Mouse (Mus musculus) hindbrain, embryonic 15.5 days (tissue): Measurements from ENCODE around the gene a. TPM values are rescaled to one million over a fixed set of nuclear protein-coding genes. Genes with fewer than 3 reads are reported as not detected.
"Not testable (repeated sequence)": the region's sequence is repeated elsewhere in the genome, so short reads cannot be mapped to it uniquely, and the experiment has no call there.

ENCODE experiments used
- ATAC-seq: fragments of 200-750 bp; cut with Nextera tagmentation; 2 replicates; pipeline ENCODE4 v1.8.0; 2017; ENCODE audit warnings: low read depth, moderate number of reproducible peaks, moderate TSS enrichment; ENCODE audit not compliant: low FRiP score
- H3K27ac ChIP-seq: fragments of 300-500 bp; sonication (generic); replicated peaks from 2 replicates; pipeline ENCODE4 v1.5.1; 2015; ENCODE audit warnings: mild to moderate bottlenecking, inconsistent platforms
- H3K27me3 ChIP-seq: fragments of 300-500 bp; sonication (generic); 2 replicates; pipeline ENCODE4 v1.6.1; 2015; ENCODE audit warnings: control low read depth, inconsistent platforms
- H3K36me3 ChIP-seq: fragments of 300-500 bp; sonication (generic); 2 replicates; pipeline ENCODE4 v1.6.1; 2015; ENCODE audit warnings: control low read depth, inconsistent platforms
- H3K4me1 ChIP-seq: fragments of 300-500 bp; sonication (generic); replicated peaks from 2 replicates; pipeline ENCODE4 v1.6.1; 2015; ENCODE audit warnings: control low read depth, inconsistent platforms
- H3K4me2 ChIP-seq: fragments of 300-500 bp; sonication (generic); 2 replicates; pipeline ENCODE4 v1.6.1; 2015; ENCODE audit warnings: moderate library complexity, mild to moderate bottlenecking, inconsistent platforms
- H3K4me3 ChIP-seq: fragments of 300-500 bp; sonication (generic); 2 replicates; pipeline ENCODE4 v1.5.1; 2015; ENCODE audit warnings: mild to moderate bottlenecking, inconsistent platforms
- H3K9ac ChIP-seq: fragments of 300-500 bp; sonication (generic); 2 replicates; pipeline ENCODE4 v1.6.1; 2015; ENCODE audit warnings: inconsistent platforms
- H3K9me3 ChIP-seq: fragments of 300-500 bp; sonication (generic); 2 replicates; pipeline ENCODE4 v1.6.1; 2016; ENCODE audit warnings: control low read depth, inconsistent platforms
- WGBS: fragments of 180-500 bp; shearing (Covaris S2); methylation state at CpG from one replicate; pipeline ENCODE4 v1.1.7; 2015; 5-methylcytosine and 5-hydroxymethylcytosine counted together
- polyA plus RNA-seq: library from polyadenylated mRNA; unstranded; fragments of >200 nt; fragmentation: Nextera tagmentation; extraction: Ambion mirVana; gene quantifications from 2 replicates; pipeline ENCODE4 v1.2.1, GENCODE M21; 2015

The a gene
- polyA plus RNA-seq, 1 experiment from 2014 or later, result 0.99 TPM

GRCm38 (mm10) chr2:154915922-154916541 is 124.8 kb downstream of the a start:
- ATAC-seq, result no peak
- Histone ChIP-seq H3K4me2 (no peak overlapping the region), H3K27me3 (no peaks in the 10 kb centered on the region), H3K4me1 (no peaks in the 10 kb centered on the region), H3K9ac (no peak overlapping the region), H3K27ac (no peak overlapping the region), H3K36me3 (no peaks in the 10 kb centered on the region), H3K9me3 (no peaks in the 10 kb centered on the region), H3K4me3 (no peak overlapping the region)
- 77% methylated on average over 12 of the region's 12 CpGs for WGBS

GRCm38 (mm10) chr2:154916547-154916946 is 125.3 kb downstream of the a start:
- no peaks in the 10 kb centered on the region for H3K9me3 ChIP-seq
- H3K27ac ChIP-seq, result no peak overlapping the region
- no peaks in the 10 kb centered on the region for H3K27me3 ChIP-seq
- no peaks in the 10 kb centered on the region for H3K4me1 ChIP-seq
- H3K9ac ChIP-seq, result no peak overlapping the region
- 17% methylated on average over 2 of the region's 2 CpGs for WGBS
- ATAC-seq, result no peak
- no peak overlapping the region for H3K4me2 ChIP-seq
- H3K4me3 ChIP-seq, result no peak overlapping the region
- no peaks in the 10 kb centered on the region for H3K36me3 ChIP-seq

- ATAC-seq, result no peak
- Histone ChIP-seq H3K4me2 (no peak overlapping the region), H3K27me3 (no peaks in the 10 kb centered on the region), H3K4me1 (no peaks in the 10 kb centered on the region), H3K9me3 (no peaks in the 10 kb centered on the region), H3K36me3 (no peaks in the 10 kb centered on the region), H3K27ac (no peak overlapping the region), H3K4me3 (no peak overlapping the region), H3K9ac (no peak overlapping the region)
- 83% methylated on average over 13 of the region's 13 CpGs for WGBS
These were observed 126.9 kb downstream of the a start for GRCm38 (mm10) chr2:154917866-154918641.

- Histone ChIP-seq H3K4me2 (no peak overlapping the region), H3K9ac (no peak overlapping the region), H3K9me3 (no peaks in the 10 kb centered on the region), H3K36me3 (no peaks in the 10 kb centered on the region), H3K4me3 (no peak overlapping the region), H3K27ac (no peak overlapping the region), H3K4me1 (peaks cover 5% of the 10 kb centered on the region; the same call in 1 of the 2 replicates), H3K27me3 (0 out of 2 replicates have a peak, but pooled peaks cover 5% of the 10 kb centered on the region)
- WGBS, result 76% methylated on average over 7 of the region's 7 CpGs
- ATAC-seq, result no peak
These were observed 129.7 kb downstream of the a start for GRCm38 (mm10) chr2:154920896-154921295.

GRCm38 (mm10) chr2:154922134-154922533 is 130.9 kb downstream of the a start:
- no CpG with 5 or more reads among the region's 4 CpGs for WGBS
- H3K27me3 ChIP-seq, ATAC-seq, H3K4me3 ChIP-seq, H3K9ac ChIP-seq, H3K4me1 ChIP-seq, H3K9me3 ChIP-seq, H3K36me3 ChIP-seq, H3K4me2 ChIP-seq, H3K27ac ChIP-seq: not testable (repeated sequence)

GRCm38 (mm10) chr2:154925411-154926031 is 134.3 kb downstream of the a start:
- Histone ChIP-seq H3K4me3 (no peak overlapping the region), H3K27me3 (0 out of 2 replicates have a peak, but pooled peaks cover 5% of the 10 kb centered on the region), H3K4me1 (peaks cover 7% of the 10 kb centered on the region; the same call in 1 of the 2 replicates), H3K27ac (no peak overlapping the region), H3K4me2 (no peak overlapping the region), H3K9me3 (no peaks in the 10 kb centered on the region), H3K36me3 (no peaks in the 10 kb centered on the region), H3K9ac (no peak overlapping the region)
- ATAC-seq, result no peak
- WGBS, result 43% methylated on average over 7 of the region's 7 CpGs

- Histone ChIP-seq H3K27me3 (peaks cover 8% of the 10 kb centered on the region; the same call in 1 of the 2 replicates), H3K9ac (no peak overlapping the region), H3K27ac (no peak overlapping the region), H3K4me2 (no peak overlapping the region), H3K4me3 (no peak overlapping the region), H3K36me3 (no peaks in the 10 kb centered on the region), H3K9me3 (no peaks in the 10 kb centered on the region), H3K4me1 (peaks cover 7% of the 10 kb centered on the region; the same call in 1 of the 2 replicates)
- WGBS, result 84% methylated on average over 6 of the region's 6 CpGs
- no peak for ATAC-seq
These were observed 135.6 kb downstream of the a start for GRCm38 (mm10) chr2:154926843-154927242.

GRCm38 (mm10) chr2:154928298-154928697 is 137.1 kb downstream of the a start:
- Histone ChIP-seq H3K27ac (no peak overlapping the region), H3K4me1 (peaks cover 7% of the 10 kb centered on the region; the same call in 1 of the 2 replicates), H3K4me2 (no peak overlapping the region), H3K9me3 (no peaks in the 10 kb centered on the region), H3K4me3 (no peak overlapping the region), H3K36me3 (no peaks in the 10 kb centered on the region), H3K9ac (no peak overlapping the region), H3K27me3 (peaks cover 7% of the 10 kb centered on the region; the same call in 1 of the 2 replicates)
- 55% methylated on average over 2 of the region's 2 CpGs for WGBS
- ATAC-seq, result no peak

GRCm38 (mm10) chr2:154933884-154934283 is 142.7 kb downstream of the a start:
- no peaks in the 10 kb centered on the region for H3K36me3 ChIP-seq
- H3K27ac ChIP-seq, result no peak overlapping the region
- peaks cover 3% of the 10 kb centered on the region; the same call in 1 of the 2 replicates for H3K27me3 ChIP-seq
- H3K4me3 ChIP-seq, result no peak overlapping the region
- no peak for ATAC-seq
- H3K9me3 ChIP-seq, result no peaks in the 10 kb centered on the region
- no peak overlapping the region for H3K4me2 ChIP-seq
- 52% methylated on average over 4 of the region's 4 CpGs for WGBS
- no peak overlapping the region for H3K9ac ChIP-seq
- H3K4me1 ChIP-seq, result no peaks in the 10 kb centered on the region

GRCm38 (mm10) chr2:154936106-154936505 is 144.9 kb downstream of the a start:
- no peaks in the 10 kb centered on the region for H3K9me3 ChIP-seq
- H3K4me3 ChIP-seq, result no peak overlapping the region
- WGBS, result 66% methylated on average over 6 of the region's 6 CpGs
- no peak overlapping the region for H3K27ac ChIP-seq
- no peak for ATAC-seq
- peaks cover 3% of the 10 kb centered on the region; the same call in 1 of the 2 replicates for H3K27me3 ChIP-seq
- H3K4me1 ChIP-seq, result no peaks in the 10 kb centered on the region
- no peak overlapping the region for H3K4me2 ChIP-seq
- H3K36me3 ChIP-seq, result no peaks in the 10 kb centered on the region
- no peak overlapping the region for H3K9ac ChIP-seq

- ATAC-seq, result no peak
- no peaks in the 10 kb centered on the region for H3K4me1 ChIP-seq
- no peak overlapping the region for H3K4me3 ChIP-seq
- WGBS, result 71% methylated on average over 11 of the region's 11 CpGs
- no peaks in the 10 kb centered on the region for H3K36me3 ChIP-seq
- no peak overlapping the region for H3K27ac ChIP-seq
- H3K27me3 ChIP-seq, result no peaks in the 10 kb centered on the region
- H3K9ac ChIP-seq, result no peak overlapping the region
- no peak overlapping the region for H3K4me2 ChIP-seq
- no peaks in the 10 kb centered on the region for H3K9me3 ChIP-seq
These were observed 145.4 kb downstream of the a start for GRCm38 (mm10) chr2:154936536-154937155.
